In genomic region chr6:129333674-129334078, GRCm38 (mm10) we compare ENCODE assay signal across 8 mouse cellular contexts. TPM values are rescaled to one million over a fixed set of nuclear protein-coding genes. Genes with fewer than 3 reads are reported as not detected.
DNase-seq lines count a peak whose midpoint lies in the region; ATAC-seq and TF ChIP-seq lines count a peak whose summit lies in the region.

No protein-coding gene starts in this region.

- H3K9me3 ChIP-seq in embryonic facial prominence, embryonic 11.5 days (replicated peaks; ENCODE audit: control insufficient read depth, low read length), result no peaks in the 10 kb centered on the region
- H3K9me3 ChIP-seq in heart, postnatal 0 days (replicated peaks; ENCODE audit: control insufficient read depth, low read length), result no peaks in the 10 kb centered on the region
- no peaks in the 10 kb centered on the region for H3K9me3 ChIP-seq in liver, embryonic 14.5 days (ENCODE audit: control insufficient read depth, low read length)
- no peaks in the 10 kb centered on the region for H3K9me3 ChIP-seq in stomach, embryonic 14.5 days (ENCODE audit: control insufficient read depth, low read depth, low read length)

- no peaks in the 10 kb centered on the region for H3K27me3 ChIP-seq in embryonic facial prominence, embryonic 11.5 days (ENCODE audit: control insufficient read depth, insufficient read depth, low read length)
- H3K27me3 ChIP-seq in heart, postnatal 0 days (ENCODE audit: control insufficient read depth, insufficient read depth, low read length), result no peaks in the 10 kb centered on the region
- H3K27me3 ChIP-seq in liver, embryonic 14.5 days (ENCODE audit: control insufficient read depth, insufficient read depth, low read length), result no peaks in the 10 kb centered on the region
- H3K27me3 ChIP-seq in stomach, embryonic 14.5 days (ENCODE audit: control insufficient read depth, insufficient read depth, low read length), result no peaks in the 10 kb centered on the region

- TF ChIP-seq EP300 in heart, postnatal 0 days (IDR thresholded peaks at IDR 0.05; ENCODE audit: low read depth), result no peak
- no peak for TF ChIP-seq EP300 in liver, embryonic 14.5 days (IDR thresholded peaks at IDR 0.05; ENCODE audit: low read depth)

- no peak overlapping the region for H3K27ac ChIP-seq in embryonic facial prominence, embryonic 11.5 days (replicated peaks; ENCODE audit: low read depth, low read length)
- no peak overlapping the region for H3K27ac ChIP-seq in heart, postnatal 0 days (ENCODE audit: low read depth)
- H3K27ac ChIP-seq in liver, embryonic 14.5 days, result no peak overlapping the region
- H3K27ac ChIP-seq in stomach, embryonic 14.5 days (ENCODE audit: low read length), result no peak overlapping the region

- H3K9ac ChIP-seq in embryonic facial prominence, embryonic 11.5 days (replicated peaks; ENCODE audit: low read length), result no peak overlapping the region
- H3K9ac ChIP-seq in heart, postnatal 0 days (replicated peaks; ENCODE audit: low read depth, low read length), result no peak overlapping the region
- H3K9ac ChIP-seq in liver, embryonic 14.5 days (replicated peaks), result no peak overlapping the region
- no peak overlapping the region for H3K9ac ChIP-seq in stomach, embryonic 14.5 days (replicated peaks; ENCODE audit: low read depth, low read length)

- 0 out of 2 replicates have a peak, but pooled peaks have one; percentile 70 for ATAC-seq in embryonic facial prominence, embryonic 11.5 days (replicated peaks; ENCODE audit: insufficient number of reproducible peaks, low FRiP score, low TSS enrichment, low read depth)
- peak; percentile 70 for ATAC-seq in heart, postnatal 0 days (ENCODE audit: insufficient read depth, low read depth)
- ATAC-seq in liver, embryonic 14.5 days (ENCODE audit: insufficient read depth), result peak; percentile 64; the same call in 1 of the 2 replicates
- peak; percentile 46; the same call in 1 of the 2 replicates for ATAC-seq in stomach, embryonic 14.5 days (ENCODE audit: insufficient number of reproducible peaks, insufficient read depth, low FRiP score, low read depth)

- no peak overlapping the region for H3K4me3 ChIP-seq in embryonic facial prominence, embryonic 11.5 days (ENCODE audit: low read depth, low read length)
- no peak overlapping the region for H3K4me3 ChIP-seq in heart, postnatal 0 days (ENCODE audit: low read depth, low read length)
- no peak overlapping the region for H3K4me3 ChIP-seq in liver, embryonic 14.5 days (ENCODE audit: insufficient read depth in 1 of 2, low read depth in 2 of 2, low read length in 2 of 2)
- H3K4me3 ChIP-seq in stomach, embryonic 14.5 days (ENCODE audit: low read depth, low read length), result no peak overlapping the region

- DNase-seq in 416B (ENCODE audit: low read depth), result peak; percentile 95
- peak; percentile 12 to 27 for DNase-seq in adrenal gland, adult 18-20 months (ENCODE audit: low spot score in 2 of 2)
- peak; percentile 51 for DNase-seq in embryonic facial prominence, embryonic 11.5 days (ENCODE audit: low spot score)
- DNase-seq in heart, postnatal 0 days (ENCODE audit: low spot score), result peak; percentile 71
- peak; percentile 46 to 56 for DNase-seq in kidney, postnatal 25 days
- peak; percentile 22 to 31 (median 27) for DNase-seq in liver, embryonic 14.5 days (ENCODE audit: low read depth in 3 of 3, low spot score in 3 of 3)
- peak; percentile 70 to 75 for DNase-seq in natural killer cell, adult 2 months (ENCODE audit: low spot score in 2 of 2)

- WGBS in embryonic facial prominence, embryonic 11.5 days, result 38% methylated on average over 11 of the region's 11 CpGs
- 10% methylated on average over 11 of the region's 11 CpGs for WGBS in heart, postnatal 0 days
- WGBS in liver, embryonic 14.5 days (ENCODE audit: insufficient replicate concordance), result 10% methylated on average over 11 of the region's 11 CpGs
- 35% methylated on average over 11 of the region's 11 CpGs for WGBS in stomach, embryonic 14.5 days

- TF ChIP-seq CTCF in heart, postnatal 0 days (IDR thresholded peaks at IDR 0.05; ENCODE audit: low read depth), result peak; percentile 86
- peak; percentile 77 for TF ChIP-seq CTCF in liver, embryonic 14.5 days (IDR thresholded peaks at IDR 0.05; ENCODE audit: low read depth)

- no peaks in the 10 kb centered on the region for H3K4me1 ChIP-seq in embryonic facial prominence, embryonic 11.5 days (ENCODE audit: control insufficient read depth, insufficient read depth, low read length)
- H3K4me1 ChIP-seq in heart, postnatal 0 days (ENCODE audit: control insufficient read depth, insufficient read depth), result no peaks in the 10 kb centered on the region
- H3K4me1 ChIP-seq in liver, embryonic 14.5 days (replicated peaks; ENCODE audit: control insufficient read depth in 2 of 2, insufficient read depth in 2 of 2, low read length in 1 of 2), result no peaks in the 10 kb centered on the region
- H3K4me1 ChIP-seq in stomach, embryonic 14.5 days (ENCODE audit: control insufficient read depth, insufficient read depth, low read length), result no peaks in the 10 kb centered on the region

- no peak overlapping the region for H3K4me2 ChIP-seq in embryonic facial prominence, embryonic 11.5 days (ENCODE audit: low read depth, low read length)
- H3K4me2 ChIP-seq in heart, postnatal 0 days (ENCODE audit: low read depth, low read length), result peak overlapping the region; percentile 32
- H3K4me2 ChIP-seq in liver, embryonic 14.5 days (ENCODE audit: low read depth), result no peak overlapping the region
- no peak overlapping the region for H3K4me2 ChIP-seq in stomach, embryonic 14.5 days (replicated peaks; ENCODE audit: low read depth, low read length)

- no peaks in the 10 kb centered on the region for H3K36me3 ChIP-seq in embryonic facial prominence, embryonic 11.5 days (replicated peaks; ENCODE audit: control insufficient read depth, insufficient read depth, low read depth, low read length)
- no peaks in the 10 kb centered on the region for H3K36me3 ChIP-seq in heart, postnatal 0 days (replicated peaks; ENCODE audit: control insufficient read depth, insufficient read depth, low read length)
- no peaks in the 10 kb centered on the region for H3K36me3 ChIP-seq in liver, embryonic 14.5 days (replicated peaks; ENCODE audit: control insufficient read depth, insufficient read depth, low read depth)
- H3K36me3 ChIP-seq in stomach, embryonic 14.5 days (ENCODE audit: control insufficient read depth, insufficient read depth, low read length), result no peaks in the 10 kb centered on the region

RNA-seq across cellular contexts. Expression of gene 4922502D21Rik, which starts 2.1 kb away (rescaled TPM):
- not detected for total RNA-seq in adrenal gland, adult 18-20 months (2021)
- polyA plus RNA-seq in embryonic facial prominence, embryonic 11.5 days (2014; fragmentation: Nextera tagmentation; extraction: Ambion mirVana), result not detected in 2 replicates
- total RNA-seq in heart, postnatal 0 days (2014; rRNA removed; ENCODE audit: low replicate concordance), result not detected in 2 replicates
- not detected in 2 replicates for polyA plus RNA-seq in heart, postnatal 0 days (2015; fragmentation: Nextera tagmentation; extraction: Ambion mirVana)
- polyA plus RNA-seq in liver, embryonic 14.5 days (2012; rRNA removed), result not detected in 2 replicates
- polyA plus RNA-seq in liver, embryonic 14.5 days (2014; fragmentation: Nextera tagmentation; extraction: Ambion mirVana), result not detected in 2 replicates
- not detected in 2 replicates for polyA plus RNA-seq in stomach, embryonic 14.5 days (2014; fragmentation: Nextera tagmentation; extraction: Ambion mirVana)

RNA-seq across cellular contexts. Expression of gene Clec12a, which starts 8.8 kb away (rescaled TPM):
- 1 to 10 TPM in 1 of 2 experiments, under 1 TPM in 1; 0.70 to 3.4 TPM for total RNA-seq in adrenal gland, adult 18-20 months (2021)
- polyA plus RNA-seq in embryonic facial prominence, embryonic 11.5 days (2014; fragmentation: Nextera tagmentation; extraction: Ambion mirVana), result 0.54 and 0.91 TPM in 2 replicates
- total RNA-seq in heart, postnatal 0 days (2014; rRNA removed; ENCODE audit: low replicate concordance), result not detected in 2 replicates
- 0.36 and 0.37 TPM in 2 replicates for polyA plus RNA-seq in heart, postnatal 0 days (2015; fragmentation: Nextera tagmentation; extraction: Ambion mirVana)
- polyA plus RNA-seq in liver, embryonic 14.5 days (2012; rRNA removed), result 3.3 and 5.5 TPM in 2 replicates
- polyA plus RNA-seq in liver, embryonic 14.5 days (2014; fragmentation: Nextera tagmentation; extraction: Ambion mirVana), result 9.5 and 10.4 TPM in 2 replicates
- polyA plus RNA-seq in stomach, embryonic 14.5 days (2014; fragmentation: Nextera tagmentation; extraction: Ambion mirVana), result 1.0 and 1.8 TPM in 2 replicates

RNA-seq across cellular contexts. Expression of gene Clec12b, which starts 52.0 kb away (rescaled TPM):
- under 1 TPM; 0.22 to 0.30 TPM for total RNA-seq in adrenal gland, adult 18-20 months (2021)
- not detected in 2 replicates for polyA plus RNA-seq in embryonic facial prominence, embryonic 11.5 days (2014; fragmentation: Nextera tagmentation; extraction: Ambion mirVana)
- not detected in 2 replicates for total RNA-seq in heart, postnatal 0 days (2014; rRNA removed; ENCODE audit: low replicate concordance)
- polyA plus RNA-seq in heart, postnatal 0 days (2015; fragmentation: Nextera tagmentation; extraction: Ambion mirVana), result 0.11 and 0.16 TPM in 2 replicates
- polyA plus RNA-seq in liver, embryonic 14.5 days (2012; rRNA removed), result 0.02 and 0.03 TPM in 2 replicates
- not detected in 2 replicates for polyA plus RNA-seq in liver, embryonic 14.5 days (2014; fragmentation: Nextera tagmentation; extraction: Ambion mirVana)
- not detected in 2 replicates for polyA plus RNA-seq in stomach, embryonic 14.5 days (2014; fragmentation: Nextera tagmentation; extraction: Ambion mirVana)

RNA-seq across cellular contexts. Expression of gene Cd69, which starts 58.4 kb away (rescaled TPM):
- under 1 TPM in 1 of 2 experiments, not detected in 1; 0.42 TPM for total RNA-seq in adrenal gland, adult 18-20 months (2021)
- 0.27 and 0.29 TPM in 2 replicates for polyA plus RNA-seq in embryonic facial prominence, embryonic 11.5 days (2014; fragmentation: Nextera tagmentation; extraction: Ambion mirVana)
- total RNA-seq in heart, postnatal 0 days (2014; rRNA removed; ENCODE audit: low replicate concordance), result not detected in 2 replicates
- not detected in 2 replicates for polyA plus RNA-seq in heart, postnatal 0 days (2015; fragmentation: Nextera tagmentation; extraction: Ambion mirVana)
- polyA plus RNA-seq in liver, embryonic 14.5 days (2012; rRNA removed), result 0.44 and 0.98 TPM in 2 replicates
- polyA plus RNA-seq in liver, embryonic 14.5 days (2014; fragmentation: Nextera tagmentation; extraction: Ambion mirVana), result 0.97 and 1.1 TPM in 2 replicates
- 0.17 and 0.20 TPM in 2 replicates for polyA plus RNA-seq in stomach, embryonic 14.5 days (2014; fragmentation: Nextera tagmentation; extraction: Ambion mirVana)

Comparison
In these comparisons a context has a peak if more than half of its experiments do, and no peak if none do; other contexts are left out.
1. DNase-seq: peak in every context shown above with its lines; median percentile 95 in 416B; 72 in natural killer cell, adult 2 months; 71 in heart, postnatal 0 days; 51 in embryonic facial prominence, embryonic 11.5 days; 51 in kidney, postnatal 25 days; 27 in liver, embryonic 14.5 days; 20 in adrenal gland, adult 18-20 months.